Mouse (Mus musculus): ENCODE results near the gene Wfdc6a.
"Not testable (repeated sequence)": the region's sequence is repeated elsewhere in the genome, so short reads cannot be mapped to it uniquely, and the experiment has no call there.

Gene Wfdc6a

DNA sequence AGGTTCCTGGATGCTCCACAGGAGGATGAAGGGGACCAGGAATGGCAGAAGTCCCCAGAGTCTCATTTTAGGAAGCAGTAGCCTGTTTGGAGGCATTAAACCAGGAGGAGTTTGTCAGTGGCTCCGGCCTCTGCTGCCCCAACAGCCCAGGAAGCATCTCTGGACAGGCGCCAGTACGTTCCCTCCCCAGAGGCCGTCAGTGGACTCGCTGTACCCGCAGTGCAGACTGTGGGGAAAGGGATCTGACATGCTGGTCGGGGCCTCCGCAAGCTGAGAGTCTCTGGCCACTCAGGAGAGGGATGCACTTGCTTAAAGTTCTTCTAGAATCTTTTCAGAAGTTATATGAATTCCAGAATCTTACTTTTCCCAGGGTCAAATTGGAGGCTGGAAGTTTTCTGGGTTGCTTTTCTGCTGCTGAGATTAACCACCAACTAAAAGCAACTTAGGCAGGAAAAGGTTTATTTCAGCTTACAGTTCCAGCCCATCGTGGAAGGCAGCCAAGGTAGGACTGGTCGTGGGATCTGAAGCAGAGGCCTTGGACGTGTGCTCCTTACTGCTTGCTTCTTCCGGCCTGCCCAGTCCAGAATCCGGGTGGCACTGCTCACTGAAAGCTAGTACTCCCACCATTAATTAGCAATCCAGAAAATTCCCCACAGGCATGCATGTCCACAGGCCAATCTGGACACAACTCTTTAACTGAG, at the start of gene Wfdc6a:
TSS of gene Wfdc6a (minus strand) at position 423 of the 701 bp plus-strand sequence.
- DNase-seq (ENCODE audit: low read depth, low spot score), result not testable (repeated sequence)

DNA sequence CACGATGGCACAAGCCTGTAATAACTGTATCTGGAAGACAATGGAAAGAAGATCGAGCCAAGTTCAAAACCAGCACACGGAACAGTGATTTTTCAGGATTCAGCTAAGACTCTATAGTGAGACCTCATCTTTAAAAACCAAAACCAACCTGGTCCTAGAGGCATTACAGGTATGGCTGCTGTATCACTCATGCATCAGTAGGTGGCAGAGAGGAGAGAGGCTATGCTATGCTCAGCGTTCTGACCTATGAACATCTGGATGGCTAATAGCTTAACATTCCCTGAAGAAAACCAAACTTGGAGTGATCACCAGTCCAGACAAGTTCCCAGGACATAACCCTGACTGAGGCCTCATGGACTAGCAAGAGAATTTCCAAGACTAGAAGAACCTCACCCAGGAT, 36.5 kb upstream of the Wfdc6a start:
- no peak for DNase-seq (ENCODE audit: low read depth, low spot score)

DNA sequence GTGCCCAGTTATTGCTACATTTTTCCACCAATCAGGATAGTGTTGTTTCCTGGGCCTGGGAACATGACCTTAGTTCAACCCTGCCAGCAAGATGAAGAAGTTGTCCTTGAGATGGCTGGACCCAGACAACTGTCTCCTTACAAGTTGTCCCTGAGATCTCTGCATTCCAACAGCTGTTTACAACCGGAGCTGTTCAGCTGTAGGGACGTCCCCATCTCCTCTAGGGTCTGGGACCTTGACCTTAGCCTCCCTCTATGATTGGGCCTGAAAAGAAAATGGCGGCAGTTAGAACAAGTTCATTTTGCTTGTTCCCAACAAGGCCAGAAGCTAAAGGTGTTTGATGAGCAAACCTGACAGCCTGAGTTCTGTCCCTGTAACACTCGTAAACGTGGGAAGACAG, 33.8 kb upstream of the Wfdc6a start:
- no peak for DNase-seq (ENCODE audit: low read depth, low spot score)

DNA sequence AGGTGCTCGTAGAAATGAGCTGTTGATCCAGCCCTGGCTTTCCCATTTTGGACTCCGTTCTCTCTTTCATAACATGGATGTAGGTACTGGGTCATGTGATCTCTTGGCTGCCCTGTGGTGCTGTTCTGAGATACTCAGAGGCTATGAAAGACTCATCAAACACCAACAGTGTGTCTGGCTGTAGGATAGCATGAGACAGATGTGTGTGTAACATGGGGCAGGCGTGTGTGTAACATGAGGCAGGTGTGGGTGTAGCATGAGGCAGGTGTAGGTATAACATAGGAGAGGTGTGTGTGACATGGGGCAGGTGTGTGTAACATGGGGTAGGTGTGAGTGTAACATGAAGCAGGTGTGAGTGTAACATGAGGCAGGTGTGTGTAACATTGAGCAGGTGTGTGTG, 30.1 kb upstream of the Wfdc6a start:
- DNase-seq (ENCODE audit: low read depth, low spot score), result no peak

DNA sequence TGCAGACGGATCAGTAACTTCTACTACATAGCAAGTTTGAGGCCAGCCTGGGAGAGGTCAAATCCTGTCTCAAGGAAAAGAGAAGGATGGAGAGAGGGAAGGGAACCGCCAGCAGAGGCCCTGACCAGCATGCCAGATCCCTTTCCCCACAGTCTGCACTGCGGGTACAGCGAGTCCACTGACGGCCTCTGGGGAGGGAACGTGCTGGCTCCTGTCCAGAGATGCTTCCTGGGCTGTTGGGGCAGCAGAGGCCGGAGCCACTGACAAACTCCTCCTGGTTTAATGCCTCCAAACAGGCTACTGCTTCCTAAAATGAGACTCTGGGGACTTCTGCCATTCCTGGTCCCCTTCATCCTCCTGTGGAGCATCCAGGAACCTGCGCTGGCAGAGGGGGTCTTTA, 28.2 kb upstream of the Wfdc6a start, which contains the start of the genes Wfdc6b and Wfdc8:
TSS of gene Wfdc6b (plus strand) at position 52 of the 400 bp plus-strand sequence.
TSS of gene Wfdc8 (minus strand) at position 156 of the 400 bp plus-strand sequence.
- DNase-seq (ENCODE audit: low read depth, low spot score), result not testable (repeated sequence)

DNA sequence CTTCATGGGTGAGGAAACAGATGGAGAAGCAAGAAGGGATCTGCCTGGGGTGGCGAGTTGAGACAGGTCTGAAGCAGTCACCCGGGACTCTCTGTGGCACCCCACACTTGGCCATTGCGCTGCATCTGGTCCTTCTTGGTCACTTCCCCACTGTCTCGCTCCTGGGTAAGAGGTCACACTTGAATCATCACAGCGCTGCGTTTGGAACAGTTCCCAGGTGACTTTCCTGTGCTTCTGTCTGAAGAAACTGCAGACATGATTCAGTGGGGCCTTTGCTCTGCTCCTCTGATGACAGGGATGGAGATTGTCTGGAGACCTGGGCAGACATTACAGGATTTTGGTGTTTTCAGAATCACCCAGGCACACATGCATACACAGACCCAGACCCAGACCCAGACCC, 23.5 kb upstream of the Wfdc6a start:
- DNase-seq (ENCODE audit: low read depth, low spot score), result peak; percentile 72

DNA sequence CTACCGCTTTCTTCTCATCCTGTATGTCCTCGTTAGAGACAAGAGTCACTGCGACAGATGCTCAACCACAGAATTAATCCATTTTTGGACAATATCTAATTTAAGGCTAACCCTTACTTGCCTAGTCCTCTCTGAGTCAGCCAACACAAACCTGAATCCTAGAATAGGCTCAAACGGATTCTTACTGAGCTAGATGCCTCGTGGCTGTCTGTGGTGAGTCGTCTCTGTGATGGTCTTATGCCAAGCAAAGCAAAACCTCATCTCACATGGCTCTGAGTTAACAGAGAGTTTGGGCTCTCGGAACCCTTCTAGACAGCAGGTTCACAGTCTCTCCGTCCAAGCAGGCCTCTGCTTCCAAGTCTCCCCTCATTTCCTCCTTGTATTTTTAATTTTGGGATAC, 19.2 kb upstream of the Wfdc6a start:
- DNase-seq (ENCODE audit: low read depth, low spot score), result peak; percentile 83

DNA sequence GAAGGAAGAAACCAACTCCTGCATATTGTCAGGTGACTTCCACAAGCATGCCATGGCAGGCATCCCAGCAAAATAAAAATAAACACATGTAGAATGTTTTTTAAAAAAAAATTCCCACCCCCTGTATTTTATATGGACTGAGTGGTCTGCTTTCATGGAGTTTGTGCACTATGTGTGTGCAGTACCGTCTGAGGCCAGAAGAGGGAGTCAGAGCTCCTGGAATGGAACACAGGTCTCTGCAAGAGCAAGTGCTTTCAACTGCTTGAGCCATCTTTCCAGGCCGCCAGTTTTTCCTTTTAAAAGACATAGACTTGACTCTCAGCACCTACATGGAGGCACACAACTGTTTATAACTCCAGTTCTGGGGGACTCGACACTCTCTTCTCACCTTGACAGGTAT, 18.2 kb upstream of the Wfdc6a start:
- DNase-seq (ENCODE audit: low read depth, low spot score), result no peak

DNA sequence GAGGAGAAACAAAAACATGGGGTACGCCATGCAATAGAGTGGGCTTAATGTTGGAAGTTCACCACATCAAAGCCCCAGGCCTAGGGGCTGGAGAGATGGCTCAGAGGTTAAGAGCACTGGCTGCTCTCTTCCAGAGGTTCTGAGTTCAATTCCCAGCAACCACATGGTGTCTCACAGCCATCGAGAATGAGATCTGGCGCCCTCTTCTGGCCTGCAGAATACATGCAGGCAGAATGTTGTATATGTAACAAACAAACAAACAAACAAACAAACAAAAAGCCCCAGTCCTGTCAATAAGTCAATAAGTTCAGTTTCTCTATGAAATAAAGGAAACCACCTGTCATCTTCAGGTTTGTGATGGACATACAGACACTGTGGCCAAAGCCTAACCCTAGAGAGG, 14.9 kb upstream of the Wfdc6a start:
- no peak for DNase-seq (ENCODE audit: low read depth, low spot score)

DNA sequence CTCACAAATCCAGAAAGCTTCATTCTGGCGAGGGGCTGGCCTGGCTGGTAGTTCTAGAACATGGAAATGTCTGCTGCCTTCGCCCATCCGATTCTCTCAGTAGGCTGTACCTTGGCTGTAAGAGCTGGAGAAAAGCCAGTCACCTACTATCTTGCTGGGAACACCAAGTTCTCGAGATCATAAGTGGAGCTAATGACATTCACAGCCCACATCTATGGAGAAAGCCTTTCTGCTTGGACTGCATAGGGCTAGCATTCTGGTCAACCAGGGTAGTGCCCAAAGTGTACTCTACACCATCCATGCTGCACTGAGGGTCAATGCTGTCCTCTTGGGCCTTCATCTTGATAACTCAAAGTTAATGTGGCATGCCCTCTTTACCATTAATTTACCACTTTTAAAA, 8.2 kb upstream of the Wfdc6a start, which contains the start of gene Eppin:
TSS of gene Eppin (minus strand) at position 101 of the 400 bp plus-strand sequence.
- no peak for DNase-seq (ENCODE audit: low read depth, low spot score)

DNA sequence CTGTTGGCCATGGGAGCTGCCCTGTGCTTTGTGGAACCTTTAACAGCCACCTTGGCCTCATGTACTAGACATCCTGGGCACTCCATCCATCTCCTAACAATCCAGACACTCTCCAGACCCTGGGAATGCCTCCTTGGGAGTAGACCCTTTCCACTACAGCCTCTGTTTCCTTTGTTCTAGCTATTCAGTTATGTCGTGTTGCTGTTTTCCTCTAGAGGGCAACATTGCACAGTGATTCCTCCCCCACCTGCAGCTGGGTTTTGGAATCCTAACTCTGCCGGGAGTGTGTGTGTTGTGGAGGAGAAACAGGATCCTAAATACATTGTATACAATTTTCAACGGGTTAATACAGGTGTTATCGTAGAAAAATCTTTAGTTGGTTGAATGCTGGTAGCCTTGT, 6.8 kb upstream of the Wfdc6a start:
- DNase-seq (ENCODE audit: low read depth, low spot score), result peak; percentile 80

DNA sequence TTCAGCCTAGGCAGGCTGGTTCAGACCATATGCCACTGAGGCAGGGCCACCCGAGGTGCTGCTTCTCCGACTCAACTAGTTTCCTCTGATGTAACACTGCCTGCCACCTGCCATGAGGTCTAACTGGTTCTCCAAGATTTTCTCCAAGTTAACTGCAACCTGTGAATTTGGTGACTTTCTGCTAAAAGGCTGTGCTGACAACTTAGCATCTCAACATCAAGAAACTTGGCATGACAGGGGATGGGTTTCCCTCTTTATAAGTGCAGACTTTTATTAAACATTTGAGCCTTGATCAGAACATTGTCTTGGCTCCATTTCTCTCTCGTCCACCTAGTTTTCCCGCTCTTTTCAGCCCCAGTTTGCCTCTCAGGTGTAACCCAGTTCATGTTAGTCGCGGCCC, 11.9 kb downstream of the Wfdc6a start, which contains the start of gene Spint3:
TSS of gene Spint3 (minus strand) at position 101 of the 400 bp plus-strand sequence.
- not testable (repeated sequence) for DNase-seq (ENCODE audit: low read depth, low spot score)

DNA sequence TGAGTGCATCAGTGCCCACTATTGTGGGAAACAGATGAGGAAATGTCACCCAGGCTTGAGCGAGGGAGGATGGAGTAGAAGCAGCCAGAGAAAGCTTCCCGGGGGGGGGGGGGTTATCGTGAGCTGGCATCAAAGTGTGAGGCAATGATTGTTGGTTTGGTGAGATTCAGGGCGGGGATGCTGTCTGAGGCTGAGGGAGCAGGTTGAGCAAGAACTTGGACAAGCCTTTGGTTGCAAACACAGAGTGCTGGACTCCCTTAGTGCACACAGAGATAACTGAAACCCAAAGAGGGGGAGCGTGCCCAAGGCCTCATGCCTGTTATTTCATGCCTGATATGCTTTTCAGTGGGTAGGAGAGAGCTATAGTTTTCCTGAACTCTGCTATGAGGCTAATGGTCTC, 17.8 kb downstream of the Wfdc6a start:
- no peak for DNase-seq (ENCODE audit: low read depth, low spot score)

DNA sequence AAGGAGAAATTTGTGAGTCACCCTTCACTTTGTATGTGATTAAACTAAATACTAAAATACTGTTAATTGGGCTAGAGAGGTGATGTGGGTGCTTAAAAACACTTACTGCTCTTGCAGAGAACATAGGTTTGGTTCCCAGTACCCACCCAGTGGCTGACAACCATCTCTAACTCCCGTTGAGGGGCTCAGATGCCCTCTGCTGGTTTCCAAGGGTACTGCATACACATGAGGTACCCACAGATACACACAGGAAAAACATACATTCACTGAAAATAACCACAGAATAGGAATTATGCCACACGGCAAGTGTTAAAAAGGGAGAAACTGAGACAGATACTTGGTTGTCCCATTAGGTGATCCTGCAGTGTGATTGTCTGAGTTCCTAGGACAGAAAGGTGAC, 18.2 kb downstream of the Wfdc6a start:
- peak; percentile 19 for DNase-seq (ENCODE audit: low read depth, low spot score)

DNA sequence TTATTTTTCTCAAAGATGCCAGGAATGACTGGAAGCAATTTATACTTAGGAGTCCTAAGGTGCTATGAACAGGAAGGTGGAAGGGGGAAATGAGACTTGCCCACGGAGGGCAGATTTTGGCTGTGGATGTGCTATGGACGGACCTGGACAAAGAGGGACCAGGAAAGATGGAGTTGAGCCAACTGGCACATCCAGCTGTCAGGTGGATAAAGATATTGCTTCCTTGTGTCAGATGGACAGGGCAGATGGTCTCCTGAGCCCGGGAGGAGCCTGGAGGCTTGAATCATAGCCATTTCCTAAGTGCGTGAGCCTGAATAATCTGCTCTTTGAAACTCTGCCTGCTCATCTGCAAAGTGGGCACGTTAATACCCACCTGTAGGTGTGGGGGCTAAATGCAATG, 20.9 kb downstream of the Wfdc6a start:
- DNase-seq (ENCODE audit: low read depth, low spot score), result no peak

DNA sequence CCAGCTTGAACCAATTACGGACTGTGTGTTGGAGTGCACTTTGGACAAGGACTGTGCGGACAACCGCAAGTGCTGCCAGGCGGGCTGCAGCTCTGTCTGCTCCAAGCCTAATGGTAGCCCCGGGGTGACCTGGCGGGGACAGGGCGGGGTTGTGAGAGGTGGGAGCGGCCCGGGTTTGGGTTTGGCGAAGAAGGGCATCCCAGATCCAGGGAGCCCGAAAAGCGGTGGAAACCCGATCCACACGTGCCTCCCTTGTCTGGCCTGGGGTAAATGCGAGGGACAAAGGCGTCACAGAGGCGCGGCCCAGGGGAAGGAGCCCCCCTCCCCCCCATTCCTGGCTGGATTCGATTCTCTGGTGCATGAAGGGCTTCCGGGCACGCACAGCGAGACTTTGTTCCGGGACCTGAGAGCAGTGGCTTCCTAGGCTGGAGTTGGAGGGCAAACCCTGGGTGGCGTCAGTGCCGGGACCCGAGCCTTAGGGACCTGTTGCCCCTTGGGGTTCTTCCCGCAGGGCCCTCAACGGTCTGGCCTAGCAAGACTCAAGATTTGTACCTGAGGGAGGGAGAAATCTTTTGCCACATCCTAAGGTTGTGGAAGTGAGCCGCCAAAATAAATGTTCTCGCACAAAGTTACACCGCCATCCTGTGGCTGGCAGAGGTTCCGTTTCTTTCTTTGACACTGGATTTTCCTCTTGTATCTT, 21.8 kb downstream of the Wfdc6a start:
- DNase-seq (ENCODE audit: low read depth, low spot score), result peak; percentile 64

DNA sequence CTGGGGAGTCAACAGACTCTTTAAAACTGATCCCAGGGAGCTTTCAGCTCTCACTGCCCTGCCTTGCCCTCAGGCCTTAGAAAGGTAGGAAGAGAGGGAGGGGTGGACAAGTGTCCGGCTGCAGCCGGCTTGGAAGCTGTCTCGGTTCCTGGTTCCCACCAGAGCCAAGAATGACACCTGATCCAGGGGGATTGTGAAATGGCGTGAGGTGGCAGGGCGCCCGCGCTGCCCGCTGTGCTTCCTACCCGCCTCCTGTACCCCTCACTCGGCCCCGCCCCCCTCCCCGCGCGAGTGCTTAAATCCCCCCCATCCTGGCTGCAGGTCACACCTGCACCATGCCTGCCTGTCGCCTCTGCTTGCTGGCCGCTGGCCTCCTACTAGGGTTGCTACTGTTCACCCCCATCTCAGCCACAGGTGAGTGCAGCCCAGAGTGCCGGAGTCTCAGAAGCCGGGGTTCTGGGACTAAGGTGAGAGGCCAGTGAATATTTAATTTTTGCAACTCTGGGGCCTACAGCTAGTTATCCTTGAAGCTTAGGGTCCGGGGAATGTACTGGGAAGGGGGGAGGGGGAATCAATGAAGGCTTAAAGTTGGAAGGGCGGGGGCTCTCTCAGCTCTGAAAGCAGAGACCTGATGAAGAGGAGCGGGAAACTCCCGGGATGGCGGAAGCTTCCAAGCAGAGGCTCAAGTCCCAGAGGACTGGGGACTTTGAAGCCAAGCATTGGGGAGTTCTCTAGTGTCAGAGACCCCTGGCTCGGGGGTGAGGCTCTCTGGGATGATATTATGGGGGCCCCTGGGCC, 22.7 kb downstream of the Wfdc6a start, which contains the start of gene Wfdc2:
TSS of gene Wfdc2 (plus strand) at position 23 of the 798 bp plus-strand sequence.
- DNase-seq (ENCODE audit: low read depth, low spot score), result no peak

DNA sequence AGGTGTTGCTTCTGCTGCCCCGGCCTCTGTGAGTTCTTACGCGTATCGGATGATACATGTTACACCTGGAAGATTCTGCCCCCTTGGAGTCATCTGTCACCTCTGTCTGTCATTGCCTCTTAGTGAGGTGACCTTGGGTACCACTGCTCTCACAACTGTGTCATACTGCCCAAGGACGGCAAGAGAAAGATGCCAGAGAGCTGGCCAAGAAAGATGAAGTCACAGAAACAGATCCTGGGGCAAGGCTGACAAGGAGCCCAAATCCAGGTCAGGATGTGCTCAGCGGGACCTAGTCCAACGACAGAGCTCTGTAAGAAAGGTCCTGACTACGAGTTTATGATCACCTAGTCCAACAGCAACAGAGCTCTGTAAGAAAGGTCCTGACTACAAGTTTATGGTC, 25.1 kb downstream of the Wfdc6a start:
- DNase-seq (ENCODE audit: low read depth, low spot score), result no peak

DNA sequence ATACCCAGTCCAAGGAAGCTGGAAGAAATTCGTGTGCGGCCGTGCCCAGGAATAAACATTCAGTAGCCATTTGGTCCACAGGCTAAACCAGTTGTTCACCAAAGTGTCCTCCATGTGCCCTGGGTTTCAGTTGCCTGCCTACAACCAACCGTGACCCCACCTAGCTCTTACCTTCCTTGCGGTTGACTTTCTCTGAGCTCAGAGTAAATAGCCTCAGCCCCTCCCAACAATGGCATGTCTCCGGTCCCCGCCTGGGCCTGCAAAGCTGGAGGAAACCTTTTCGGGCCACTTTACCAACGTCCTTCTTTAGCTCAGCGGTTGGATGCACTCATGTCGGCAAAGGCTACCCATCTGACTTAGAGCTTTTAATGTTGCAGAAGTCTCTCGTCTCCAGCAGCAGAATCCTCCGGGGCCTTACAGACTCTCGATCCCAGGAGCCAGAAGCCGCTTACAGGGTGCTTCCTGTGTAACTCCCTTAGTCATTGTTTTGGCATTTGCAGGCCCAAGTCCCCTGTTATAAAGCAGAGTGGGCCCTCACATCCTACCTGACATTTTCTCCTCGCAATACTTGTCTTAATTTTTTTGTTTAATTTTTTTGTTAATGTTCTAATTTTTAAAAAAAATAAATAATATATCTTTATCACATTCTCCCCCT, 26.1 kb downstream of the Wfdc6a start:
- peak; percentile 25 for DNase-seq (ENCODE audit: low read depth, low spot score)

DNA sequence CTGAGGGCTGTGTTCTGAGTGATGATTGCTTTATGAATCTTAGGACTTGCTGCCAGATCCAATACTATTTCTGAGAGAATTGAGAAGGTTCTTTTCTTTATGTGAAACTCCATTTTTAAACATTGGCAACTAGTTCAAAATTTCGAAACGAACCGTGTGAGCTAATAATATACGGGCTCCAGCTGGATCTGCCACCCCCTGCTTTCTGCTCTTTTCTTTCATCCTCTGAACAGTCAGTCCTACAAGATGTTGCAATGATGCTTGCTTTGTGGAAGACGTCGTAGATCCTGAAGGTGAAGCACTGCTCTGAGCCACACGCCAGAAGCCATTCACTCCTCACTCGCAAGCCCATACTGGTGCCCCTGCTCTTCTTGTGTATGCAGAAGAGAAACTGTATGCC, 26.8 kb downstream of the Wfdc6a start:
- DNase-seq (ENCODE audit: low read depth, low spot score), result no peak

DNA sequence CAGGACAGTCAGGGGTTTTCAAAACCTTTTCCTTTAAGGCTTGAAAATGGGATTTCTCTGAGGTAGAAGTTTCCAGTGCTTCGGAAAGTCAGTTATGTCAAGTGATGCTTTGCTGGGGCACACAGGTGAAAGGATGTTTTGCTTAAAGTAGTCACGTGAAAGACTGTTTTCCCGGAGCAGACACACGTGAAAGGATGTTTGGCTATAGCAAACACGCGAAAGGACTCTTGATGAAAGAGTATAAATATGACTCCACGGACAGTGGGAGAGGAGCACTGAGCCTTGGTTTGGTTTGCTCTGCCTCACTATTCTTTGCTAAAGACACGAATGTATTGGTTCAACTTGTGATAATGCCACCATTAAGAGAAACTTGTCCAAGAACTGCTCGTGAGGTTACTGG, 33.7 kb downstream of the Wfdc6a start:
- no peak for DNase-seq (ENCODE audit: low read depth, low spot score)

DNA sequence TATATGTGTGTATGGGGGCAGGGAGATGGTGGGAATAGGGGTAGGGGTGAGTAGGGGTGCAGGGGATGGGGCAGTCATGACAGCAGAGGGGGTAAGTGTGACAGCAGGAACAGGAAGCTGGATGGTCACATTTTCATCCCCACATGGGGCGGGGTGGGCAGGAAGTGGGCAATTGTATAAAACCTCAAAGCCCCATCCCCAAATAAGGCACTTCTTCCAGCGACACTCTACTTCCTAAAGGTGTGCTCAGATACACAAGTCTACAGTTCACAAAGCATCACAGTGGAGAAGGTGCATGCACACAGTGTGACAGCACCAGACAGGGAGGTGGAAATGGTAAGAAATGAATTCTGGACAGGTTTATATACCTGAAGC, 34.4 kb downstream of the Wfdc6a start:
- no peak for DNase-seq (ENCODE audit: low read depth, low spot score)

Data from 3T3-L1 (cell line).